8 mouse cellular contexts compared by ENCODE assay signal in the genomic region with DNA sequence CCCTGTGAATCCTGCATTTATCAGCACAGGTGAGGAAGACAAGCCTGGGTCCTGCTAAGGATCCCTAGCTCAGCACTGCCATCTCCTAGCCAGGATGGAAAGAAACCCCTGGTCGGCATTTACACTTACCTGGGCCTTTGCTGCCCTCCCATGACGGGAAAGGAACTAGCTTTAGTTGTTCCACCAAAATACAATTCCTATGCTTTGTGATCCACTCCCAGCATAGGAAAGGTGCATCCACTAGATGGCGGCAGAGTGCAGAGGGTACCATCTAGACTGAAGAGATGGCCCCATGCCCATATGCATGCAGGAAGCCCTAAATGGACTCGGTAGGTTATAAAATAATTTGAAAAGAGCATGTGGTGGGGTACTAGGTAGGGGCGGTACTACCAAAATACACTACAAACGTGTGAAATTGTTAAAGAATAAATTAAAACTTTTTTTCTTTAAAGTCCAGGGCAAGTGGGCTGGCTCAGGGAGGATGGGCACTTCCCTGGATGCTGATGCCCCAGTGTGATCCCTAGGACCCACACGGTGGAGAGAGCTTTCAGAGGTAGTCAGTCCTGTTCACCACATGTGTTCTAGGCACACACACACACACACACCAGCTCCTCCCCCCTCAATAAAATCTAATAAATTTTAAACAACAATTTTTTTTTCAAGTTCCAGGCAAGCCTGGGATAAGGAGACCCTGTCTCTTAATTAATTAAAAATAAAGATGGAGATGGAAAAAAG. TPM values are rescaled to one million over a fixed set of nuclear protein-coding genes. Genes with fewer than 3 reads are reported as not detected.
DNase-seq lines count a peak whose midpoint lies in the region; ATAC-seq lines count a peak whose summit lies in the region.

No protein-coding gene starts in this region.

- peak; percentile 30 for DNase-seq in 3134 (ENCODE audit: extremely low read depth, insufficient read length, low spot score)
- DNase-seq in adrenal gland, adult 8-10 months, result peak; percentile 82
- DNase-seq in embryo, embryonic 11.5 days (ENCODE audit: low read depth, low spot score), result peak; percentile 62
- DNase-seq in gastrocnemius, postnatal 36 days, result peak; percentile 61 to 69
- peak; percentile 84 for DNase-seq in limb, embryonic 10.5 days (ENCODE audit: low spot score)
- peak; percentile 74 to 90 for DNase-seq in spleen, adult 18-20 months

- H3K27ac ChIP-seq in intestine, embryonic 16.5 days (ENCODE audit: low read length), result no peak overlapping the region
- H3K27ac ChIP-seq in limb, embryonic 10.5 days, result no peak overlapping the region
- H3K27ac ChIP-seq in midbrain, embryonic 13.5 days, result 0 out of 2 replicates have a peak overlapping the region, but pooled peaks have one; percentile 14

- no peak overlapping the region for H3K4me3 ChIP-seq in intestine, embryonic 16.5 days (ENCODE audit: low read length)
- H3K4me3 ChIP-seq in limb, embryonic 10.5 days, result no peak overlapping the region
- no peak overlapping the region for H3K4me3 ChIP-seq in midbrain, embryonic 13.5 days (replicated peaks)

- peak; percentile 50; the same call in 1 of the 2 replicates for ATAC-seq in intestine, embryonic 16.5 days
- peak; percentile 71 for ATAC-seq in midbrain, embryonic 13.5 days

- no peaks in the 10 kb centered on the region for H3K27me3 ChIP-seq in intestine, embryonic 16.5 days (replicated peaks; ENCODE audit: control insufficient read depth, insufficient read depth, low read length)
- H3K27me3 ChIP-seq in limb, embryonic 10.5 days (ENCODE audit: low read depth, poor library complexity, severe bottlenecking), result no peaks in the 10 kb centered on the region
- no peaks in the 10 kb centered on the region for H3K27me3 ChIP-seq in midbrain, embryonic 13.5 days

- intact Hi-C loops in gastrocnemius, postnatal 36 days (cut with DNase I), result loop anchor here (5.0 kb wide), 1 partner anchor 173 kb away; no protein-coding TSS in a partner anchor

- H3K9ac ChIP-seq in intestine, embryonic 16.5 days (ENCODE audit: low read depth, low read length), result no peak overlapping the region
- no peak overlapping the region for H3K9ac ChIP-seq in midbrain, embryonic 13.5 days (replicated peaks)

- WGBS in intestine, embryonic 16.5 days, result 14% methylated on average over 7 of the region's 7 CpGs
- 25% methylated on average over 7 of the region's 7 CpGs for WGBS in limb, embryonic 10.5 days
- WGBS in midbrain, embryonic 13.5 days, result 21% methylated on average over 7 of the region's 7 CpGs

- H3K9me3 ChIP-seq in intestine, embryonic 16.5 days (ENCODE audit: control insufficient read depth, low read length), result 0 out of 2 replicates have a peak, but pooled peaks cover 3% of the 10 kb centered on the region
- no peaks in the 10 kb centered on the region for H3K9me3 ChIP-seq in limb, embryonic 10.5 days (replicated peaks)
- H3K9me3 ChIP-seq in midbrain, embryonic 13.5 days, result no peaks in the 10 kb centered on the region

- H3K4me2 ChIP-seq in intestine, embryonic 16.5 days (ENCODE audit: low read depth, low read length), result no peak overlapping the region
- H3K4me2 ChIP-seq in midbrain, embryonic 13.5 days (replicated peaks), result no peak overlapping the region

- peaks cover 6% of the 10 kb centered on the region for H3K4me1 ChIP-seq in intestine, embryonic 16.5 days (ENCODE audit: control insufficient read depth, insufficient read depth, low read length)
- H3K4me1 ChIP-seq in limb, embryonic 10.5 days, result peaks cover 4% of the 10 kb centered on the region
- H3K4me1 ChIP-seq in midbrain, embryonic 13.5 days (replicated peaks), result peaks cover 12% of the 10 kb centered on the region

- peaks cover 17% of the 10 kb centered on the region for H3K36me3 ChIP-seq in intestine, embryonic 16.5 days (ENCODE audit: control insufficient read depth, insufficient read depth, low read length)
- peaks cover 77% of the 10 kb centered on the region for H3K36me3 ChIP-seq in limb, embryonic 10.5 days
- H3K36me3 ChIP-seq in midbrain, embryonic 13.5 days, result peaks cover 41% of the 10 kb centered on the region

RNA-seq across cellular contexts. Expression of a gene that starts 14.7 kb away (rescaled TPM):
- total RNA-seq in adrenal gland, adult 8-10 months (2022), result 100 to 1,000 TPM; 387 to 496 (median 428) TPM
- 10 to 100 TPM; 65.7 to 66.8 TPM for total RNA-seq in gastrocnemius, postnatal 36 days (2021)
- 489 and 514 TPM in 2 replicates for polyA plus RNA-seq in intestine, embryonic 16.5 days (2015; fragmentation: Nextera tagmentation; extraction: Ambion mirVana)
- 234 and 239 TPM in 2 replicates for polyA plus RNA-seq in limb, embryonic 10.5 days (2016; fragmentation: Nextera tagmentation; extraction: Ambion mirVana)
- polyA plus RNA-seq in midbrain, embryonic 13.5 days (2015; fragmentation: Nextera tagmentation; extraction: Ambion mirVana), result 289 and 300 TPM in 2 replicates

RNA-seq across cellular contexts. Expression of a gene that starts 14.8 kb away (rescaled TPM):
- total RNA-seq in adrenal gland, adult 8-10 months (2022), result 100 to 1,000 TPM; 810 to 947 (median 895) TPM
- 10 to 100 TPM; 14.7 to 20.6 TPM for total RNA-seq in gastrocnemius, postnatal 36 days (2021)
- polyA plus RNA-seq in intestine, embryonic 16.5 days (2015; fragmentation: Nextera tagmentation; extraction: Ambion mirVana), result 47.4 and 47.8 TPM in 2 replicates
- 32.2 and 37.7 TPM in 2 replicates for polyA plus RNA-seq in limb, embryonic 10.5 days (2016; fragmentation: Nextera tagmentation; extraction: Ambion mirVana)
- polyA plus RNA-seq in midbrain, embryonic 13.5 days (2015; fragmentation: Nextera tagmentation; extraction: Ambion mirVana), result 38.2 and 43.7 TPM in 2 replicates

RNA-seq across cellular contexts. Expression of a gene that starts 45.6 kb away (rescaled TPM):
- under 1 TPM in 1 of 4 experiments, not detected in 3; 0.05 TPM for total RNA-seq in adrenal gland, adult 8-10 months (2022)
- not detected for total RNA-seq in gastrocnemius, postnatal 36 days (2021)
- not detected in 2 replicates for polyA plus RNA-seq in intestine, embryonic 16.5 days (2015; fragmentation: Nextera tagmentation; extraction: Ambion mirVana)
- polyA plus RNA-seq in limb, embryonic 10.5 days (2016; fragmentation: Nextera tagmentation; extraction: Ambion mirVana), result not detected in 2 replicates
- polyA plus RNA-seq in midbrain, embryonic 13.5 days (2015; fragmentation: Nextera tagmentation; extraction: Ambion mirVana), result not detected in 2 replicates

Comparison
In these comparisons a context has a peak if more than half of its experiments do, and no peak if none do; other contexts are left out.
1. DNase-seq: peak in every context shown above with its lines; median percentile 84 in limb, embryonic 10.5 days; 82 in adrenal gland, adult 8-10 months; 82 in spleen, adult 18-20 months; 65 in gastrocnemius, postnatal 36 days; 62 in embryo, embryonic 11.5 days; 30 in 3134.